Mouse (Mus musculus): ENCODE data around the gene Rps23.

GRCm38 (mm10) chr13:90925191-90925590 is 2.4 kb downstream of the Rps23 start:
- TF ChIP-seq CTCF (IDR thresholded peaks at IDR 0.05; ENCODE audit: control insufficient read depth, insufficient read depth, insufficient replicate concordance, low read depth, low read length) (no peak), POLR2A (IDR thresholded peaks at IDR 0.05; ENCODE audit: control insufficient read depth, low read depth, low read length) (no peak)
